Mouse (Mus musculus): ENCODE data around the gene Mustn1. TPM values are rescaled to one million over a fixed set of nuclear protein-coding genes. Genes with fewer than 3 reads are reported as not detected.

The Mustn1 gene
- polyA plus RNA-seq, 1 experiment from 2014 or later, result 0.43 TPM

- ATAC-seq (ENCODE audit: low FRiP score, low read depth), result no peak
- Histone ChIP-seq H3K9ac (replicated peaks) (no peak overlapping the region), H3K9me3 (no peaks in the 10 kb centered on the region), H3K27me3 (no peaks in the 10 kb centered on the region), H3K4me2 (replicated peaks) (no peak overlapping the region), H3K36me3 (no peaks in the 10 kb centered on the region), H3K27ac (replicated peaks) (no peak overlapping the region), H3K4me1 (no peaks in the 10 kb centered on the region), H3K4me3 (no peak overlapping the region)
- WGBS, result 90% methylated on average over 1 of the region's 1 CpGs
Measured at GRCm38 (mm10) chr14:30916516-30916915, 37.5 kb downstream of the Mustn1 start.

GRCm38 (mm10) chr14:30922053-30922670 is 43.2 kb downstream of the Mustn1 start:
- H3K4me1 ChIP-seq, result no peaks in the 10 kb centered on the region
- 58% methylated on average over 8 of the region's 8 CpGs for WGBS
- ATAC-seq (ENCODE audit: low FRiP score, low read depth), result no peak
- no peak overlapping the region for H3K4me3 ChIP-seq
- no peak overlapping the region for H3K27ac ChIP-seq (replicated peaks)
- no peaks in the 10 kb centered on the region for H3K27me3 ChIP-seq
- H3K9ac ChIP-seq (replicated peaks), result no peak overlapping the region
- H3K36me3 ChIP-seq, result no peaks in the 10 kb centered on the region
- H3K4me2 ChIP-seq (replicated peaks), result no peak overlapping the region
- H3K9me3 ChIP-seq, result no peaks in the 10 kb centered on the region

- Histone ChIP-seq H3K4me3 (no peak within 1 kb of the TSS), H3K9me3 (no peaks in the 10 kb centered on the region), H3K36me3 (no peaks in the 10 kb centered on the region), H3K4me2 (replicated peaks) (no peak within 1 kb of the TSS), H3K9ac (replicated peaks) (no peak within 1 kb of the TSS), H3K4me1 (no peaks in the 10 kb centered on the region), H3K27ac (replicated peaks) (no peak within 1 kb of the TSS), H3K27me3 (no peaks in the 10 kb centered on the region)
- 72% methylated on average over 6 of the region's 6 CpGs for WGBS
- no peak for ATAC-seq (ENCODE audit: low FRiP score, low read depth)
Measured at GRCm38 (mm10) chr14:30923375-30924105, 44.5 kb downstream of the Mustn1 start, which contains the start of gene Itih3. Gene Itih3, minus strand, starts transcription at chr14:30923760.

- Histone ChIP-seq H3K36me3 (no peaks in the 10 kb centered on the region), H3K9me3 (no peaks in the 10 kb centered on the region), H3K4me1 (no peaks in the 10 kb centered on the region), H3K27me3 (no peaks in the 10 kb centered on the region), H3K4me3 (no peak overlapping the region), H3K4me2 (replicated peaks) (no peak overlapping the region), H3K9ac (replicated peaks) (no peak overlapping the region), H3K27ac (replicated peaks) (no peak overlapping the region)
- WGBS, result 98% methylated on average over 3 of the region's 3 CpGs
- no peak for ATAC-seq (ENCODE audit: low FRiP score, low read depth)
Measured at GRCm38 (mm10) chr14:30925492-30925891, 46.5 kb downstream of the Mustn1 start.

GRCm38 (mm10) chr14:30930386-30930785 is 51.4 kb downstream of the Mustn1 start:
- Histone ChIP-seq H3K9ac (replicated peaks) (no peak overlapping the region), H3K9me3 (no peaks in the 10 kb centered on the region), H3K27me3 (no peaks in the 10 kb centered on the region), H3K36me3 (no peaks in the 10 kb centered on the region), H3K4me2 (replicated peaks) (no peak overlapping the region), H3K27ac (replicated peaks) (no peak overlapping the region), H3K4me1 (no peaks in the 10 kb centered on the region), H3K4me3 (no peak overlapping the region)
- no peak for ATAC-seq (ENCODE audit: low FRiP score, low read depth)
- WGBS, result 86% methylated on average over 4 of the region's 4 CpGs

Other genes with a start within 250 kb of the Mustn1 start
- 11.4 and 12.8 TPM in 2 replicates for gene Rft1, start 224.8 kb upstream of the Mustn1 start, polyA plus RNA-seq (2016; fragmentation: Nextera tagmentation; extraction: Ambion mirVana)
- gene Sfmbt1, start 164.4 kb upstream of the Mustn1 start, polyA plus RNA-seq (2016; fragmentation: Nextera tagmentation; extraction: Ambion mirVana), result 21.5 and 24.0 TPM in 2 replicates
- gene Tmem110, start 53.6 kb upstream of the Mustn1 start, polyA plus RNA-seq (2016; fragmentation: Nextera tagmentation; extraction: Ambion mirVana), result 21.2 and 26.0 TPM in 2 replicates
- gene Itih4, start 7.3 kb downstream of the Mustn1 start, polyA plus RNA-seq (2016; fragmentation: Nextera tagmentation; extraction: Ambion mirVana), result not detected in 2 replicates
- 0.34 and 0.55 TPM in 2 replicates for gene Itih3, start 44.6 kb downstream of the Mustn1 start, polyA plus RNA-seq (2016; fragmentation: Nextera tagmentation; extraction: Ambion mirVana)
- not detected in 2 replicates for gene Itih1, start 64.1 kb downstream of the Mustn1 start, polyA plus RNA-seq (2016; fragmentation: Nextera tagmentation; extraction: Ambion mirVana)
- 20.1 and 22.6 TPM in 2 replicates for gene Nek4, start 72.2 kb downstream of the Mustn1 start, polyA plus RNA-seq (2016; fragmentation: Nextera tagmentation; extraction: Ambion mirVana)
- 67.9 and 69.0 TPM in 2 replicates for gene Glt8d1, start 122.2 kb downstream of the Mustn1 start, polyA plus RNA-seq (2016; fragmentation: Nextera tagmentation; extraction: Ambion mirVana)
- 277 and 281 TPM in 2 replicates for gene Spcs1, start 122.5 kb downstream of the Mustn1 start, polyA plus RNA-seq (2016; fragmentation: Nextera tagmentation; extraction: Ambion mirVana)
- 214 and 226 TPM in 2 replicates for gene Pbrm1, start 139.9 kb downstream of the Mustn1 start, polyA plus RNA-seq (2016; fragmentation: Nextera tagmentation; extraction: Ambion mirVana)
- 79.5 and 80.7 TPM in 2 replicates for gene Gnl3, start 140.0 kb downstream of the Mustn1 start, polyA plus RNA-seq (2016; fragmentation: Nextera tagmentation; extraction: Ambion mirVana)
- 61.1 and 62.3 TPM in 2 replicates for gene Smim4, start 249.8 kb downstream of the Mustn1 start, polyA plus RNA-seq (2016; fragmentation: Nextera tagmentation; extraction: Ambion mirVana)